Mouse (Mus musculus) liver, adult 2 months (tissue): ENCODE results near the gene Arid5b.

Experiments
- CTCF ChIP-seq: fragments of 200-500 bp; IDR thresholded peaks from 2 replicates; pipeline ENCODE4 v1.5.1; 2011; ENCODE audit warnings: low read depth, low read length, control low read depth
- POLR2A ChIP-seq: fragments of 200-500 bp; IDR thresholded peaks from 2 replicates; pipeline ENCODE4 v1.6.1; 2011; ENCODE audit warnings: low read length, control low read depth; ENCODE audit not compliant: insufficient read depth; ENCODE audit errors: extremely low read depth

DNA sequence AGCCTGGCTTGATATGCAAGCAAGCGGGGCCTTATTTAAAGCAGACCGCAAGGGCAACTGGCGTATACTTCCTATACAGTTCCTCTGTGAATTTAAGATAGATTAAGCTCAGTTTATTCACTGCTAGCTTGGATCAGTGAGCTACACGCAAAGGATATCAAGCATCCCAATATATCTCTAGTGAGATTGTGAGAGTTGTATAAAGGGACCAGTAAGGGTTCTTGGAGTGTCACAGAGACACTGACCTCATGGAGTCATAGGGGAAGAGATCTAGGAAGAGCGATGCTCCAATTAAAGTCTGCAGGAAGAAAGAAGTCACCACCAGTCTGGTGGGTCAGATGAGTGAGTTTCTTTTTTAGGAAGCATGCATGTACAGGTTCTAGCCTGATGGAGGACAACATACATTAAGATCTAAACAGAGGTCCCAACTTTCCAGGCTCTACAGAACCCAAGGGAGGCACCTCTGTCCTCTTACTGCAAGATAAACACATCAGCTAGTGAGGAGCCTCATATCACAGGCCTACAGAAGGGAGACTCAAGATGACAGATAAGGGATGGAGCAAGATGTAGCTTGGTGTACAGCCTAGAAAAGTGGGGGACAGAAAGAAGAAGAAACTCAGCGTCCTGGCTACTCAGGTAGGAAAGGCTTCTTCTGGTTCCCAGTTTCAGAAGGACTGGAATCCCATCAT, 123.0 kb downstream of the Arid5b start:
- TF ChIP-seq POLR2A (no peak), CTCF (no peak)
